Mouse (Mus musculus) testis, adult 2 months (tissue): Measurements from ENCODE around the gene Parp12.

Experiments used
- CTCF ChIP-seq: fragments of 200-500 bp; IDR thresholded peaks from 2 replicates; pipeline ENCODE4 v1.5.1; 2012; ENCODE audit warnings: low read depth, mild to moderate bottlenecking, inconsistent platforms, low read length, moderate library complexity; ENCODE audit not compliant: control insufficient read depth, insufficient read depth, insufficient replicate concordance
- POLR2A ChIP-seq: fragments of 200-500 bp; IDR thresholded peaks from 2 replicates; pipeline ENCODE4 v1.6.1; 2012; ENCODE audit warnings: low read depth, mild to moderate bottlenecking, inconsistent platforms, low read length, moderate library complexity; ENCODE audit not compliant: control insufficient read depth

DNA sequence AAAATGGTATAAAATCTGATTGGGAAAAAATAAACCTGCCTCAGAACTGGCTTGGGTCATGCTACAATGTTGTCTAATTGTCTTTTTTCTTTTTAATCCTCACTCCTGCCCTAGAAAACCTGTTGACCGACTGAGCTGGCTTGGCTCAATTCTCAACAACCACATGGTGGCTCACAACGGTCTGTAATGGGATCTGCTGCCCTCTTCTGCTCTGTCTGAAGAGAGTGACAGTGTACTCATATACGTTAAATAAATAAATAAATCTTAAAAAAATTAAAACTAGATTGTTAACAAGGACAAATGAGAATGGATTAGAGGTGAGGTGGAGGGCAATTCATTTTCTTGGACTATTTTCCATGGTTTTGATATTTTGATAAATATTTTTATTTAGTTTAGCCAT is 2.5 kb upstream of the Parp12 start:
- TF ChIP-seq CTCF: no peak
- TF ChIP-seq POLR2A: no peak
